Mouse (Mus musculus): Measurements from ENCODE around the gene Kif6. TPM values are rescaled to one million over a fixed set of nuclear protein-coding genes. Genes with fewer than 3 reads are reported as not detected.
A peak's percentile ranks its signal among the peaks of the same experiment; 100 is the strongest.

Gene Kif6
- total RNA-seq, 2 experiments from 2014 or later: 2.4 to 4.2 TPM

DNA sequence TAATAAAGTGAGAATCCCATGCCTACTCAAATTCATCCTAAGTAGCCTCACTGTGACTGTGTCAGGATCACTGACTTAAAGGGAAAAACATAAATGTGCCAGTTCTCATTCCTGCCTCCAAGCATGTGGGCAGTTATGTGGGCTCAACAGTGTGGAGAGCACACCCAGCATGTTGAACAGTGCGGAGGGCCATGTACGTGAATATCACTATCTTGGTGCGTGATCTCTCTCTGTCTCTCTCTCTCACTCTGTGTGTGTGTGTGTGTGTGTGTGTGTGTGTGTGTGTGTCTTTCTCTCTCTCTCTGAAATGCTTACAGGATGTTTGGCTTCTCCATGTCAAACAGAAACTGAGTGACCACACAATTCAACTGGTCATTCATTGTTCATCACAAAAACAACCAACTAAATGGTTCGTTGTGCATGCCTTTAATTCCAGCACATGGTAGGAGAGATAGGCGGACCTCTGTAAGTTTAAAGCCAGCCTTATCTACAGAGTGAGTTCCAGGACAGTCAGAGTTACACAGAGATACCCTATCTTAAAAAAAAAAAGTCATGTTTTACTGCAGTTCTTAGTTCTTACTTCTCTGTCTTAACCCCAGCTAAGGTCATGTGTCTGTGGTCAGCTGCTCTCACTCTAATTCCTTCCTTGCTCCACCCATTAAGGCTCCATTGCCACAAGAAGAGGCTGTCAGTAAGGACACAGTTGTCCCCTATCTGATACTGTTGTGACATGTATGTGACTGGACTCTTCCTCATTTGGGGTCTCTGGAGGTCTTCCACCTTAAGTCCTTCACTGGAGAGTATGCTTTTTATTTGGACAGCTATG is 266.2 kb downstream of the Kif6 start:
- DNase-seq: no peak
- intact Hi-C loops (cut with DNase I): no loop called here

DNA sequence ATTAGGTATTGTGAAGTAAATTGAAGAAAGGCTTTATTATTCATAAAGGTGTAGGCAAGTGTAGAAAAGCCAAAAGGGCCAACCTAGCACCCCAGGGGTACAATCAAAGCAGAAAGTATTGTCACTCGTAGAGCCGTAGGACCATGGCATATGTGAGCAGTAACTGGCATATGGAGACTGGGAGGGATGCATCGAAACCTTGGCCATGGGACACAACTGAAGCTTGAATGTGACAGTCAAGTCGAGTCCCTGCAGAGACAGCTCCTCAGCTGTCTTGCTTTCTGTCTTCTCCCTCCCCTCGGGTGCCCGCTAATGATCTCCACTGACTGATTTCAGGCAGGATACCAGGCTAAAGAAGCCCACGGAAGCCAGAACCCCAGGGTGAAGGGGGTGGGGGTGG is 266.9 kb downstream of the Kif6 start:
- no peak for DNase-seq
- intact Hi-C loops (cut with DNase I): no loop called here

DNA sequence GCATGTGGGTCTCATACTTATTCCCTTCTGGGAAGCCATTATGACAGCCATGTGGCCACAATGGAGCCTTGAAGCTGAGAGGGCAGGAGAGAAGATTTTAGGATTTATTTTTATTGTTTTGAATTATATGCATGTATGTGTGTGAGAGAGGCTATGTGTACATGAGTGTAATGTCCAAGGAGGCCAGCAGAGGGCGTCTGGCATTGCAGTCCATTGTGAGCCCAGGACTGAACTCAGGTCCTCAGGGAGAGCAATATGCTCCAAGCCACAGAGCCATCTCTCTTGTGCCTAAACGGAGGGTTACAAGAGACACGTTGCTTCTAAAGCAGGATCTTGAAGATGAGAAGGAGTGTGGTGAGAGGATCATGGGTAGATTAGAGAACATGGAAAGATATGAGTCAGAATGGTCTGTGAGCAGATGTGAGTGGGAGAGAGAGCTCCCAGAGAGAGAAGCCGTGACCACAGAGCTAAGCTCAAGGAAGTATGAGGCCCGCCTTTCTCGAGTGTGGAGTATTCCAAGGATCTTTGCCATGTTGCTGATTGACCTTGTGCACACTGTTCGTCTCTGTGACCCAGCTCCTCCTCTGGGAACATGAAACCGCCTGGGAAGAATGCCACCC is 268.3 kb downstream of the Kif6 start:
- intact Hi-C loops (cut with DNase I): no loop called here
- DNase-seq: no peak

DNA sequence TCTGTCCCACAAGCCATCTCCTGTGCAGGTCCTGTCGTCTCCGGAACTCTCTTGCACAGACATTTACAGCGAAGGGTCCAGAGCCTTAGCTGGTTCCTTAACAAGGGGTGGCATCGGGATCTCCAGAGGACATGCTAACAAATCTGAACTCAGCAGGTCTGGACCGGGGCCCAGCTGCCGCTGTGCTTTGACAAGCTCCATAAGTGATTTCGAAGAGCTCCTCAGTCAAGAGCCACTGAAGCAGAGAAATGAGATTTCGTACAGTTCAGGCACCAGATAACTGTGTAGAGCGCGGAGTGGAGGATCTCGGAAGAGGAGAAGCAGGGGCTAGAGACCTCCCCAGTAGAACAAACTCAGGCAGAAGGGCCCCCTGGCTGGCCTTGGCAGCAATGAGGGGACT is 270.1 kb downstream of the Kif6 start:
- intact Hi-C loops (cut with DNase I): no loop called here
- peak in 1 of 2 experiments; percentile 23 for DNase-seq

DNA sequence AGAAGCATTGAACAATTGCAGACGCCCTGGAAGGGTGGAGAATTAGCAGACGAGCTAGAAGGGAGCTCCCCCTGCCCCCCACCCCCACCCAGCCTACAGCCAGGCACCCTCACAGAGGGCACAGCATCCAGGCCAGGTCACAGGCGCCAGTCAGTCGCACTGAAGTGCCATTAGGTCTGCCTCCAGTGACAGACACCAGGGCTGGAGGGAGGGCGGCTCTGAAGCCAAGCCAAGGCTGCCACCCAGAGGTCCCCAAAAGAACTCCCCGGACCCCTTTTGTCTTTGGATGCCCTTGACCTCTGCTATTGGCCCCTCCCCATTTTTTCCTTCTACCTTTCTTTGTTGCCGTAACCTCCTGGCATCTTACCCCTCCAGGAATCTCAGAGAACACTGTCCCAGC is 274.7 kb downstream of the Kif6 start:
- no peak for DNase-seq
- intact Hi-C loops (cut with DNase I): no loop called here

DNA sequence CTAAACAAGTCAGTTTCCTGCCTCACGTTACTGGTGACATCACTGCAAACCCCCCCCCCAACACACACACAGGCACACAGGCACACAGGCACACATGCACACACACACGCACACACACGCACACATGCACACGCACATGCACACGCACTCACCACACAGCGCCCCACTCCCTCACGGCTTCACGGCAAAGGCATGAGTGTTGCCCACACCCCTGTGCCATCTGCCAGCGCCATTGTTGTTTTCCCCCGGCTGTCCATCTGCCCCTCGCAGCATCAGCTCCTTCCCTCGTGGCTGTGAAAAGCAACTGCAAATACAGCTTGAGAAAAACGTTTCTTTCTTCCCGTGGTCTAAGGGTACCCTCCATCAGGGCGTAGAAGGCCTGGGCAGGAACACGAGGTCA is 275.9 kb downstream of the Kif6 start:
- intact Hi-C loops (cut with DNase I): no loop called here
- DNase-seq: no peak

DNA sequence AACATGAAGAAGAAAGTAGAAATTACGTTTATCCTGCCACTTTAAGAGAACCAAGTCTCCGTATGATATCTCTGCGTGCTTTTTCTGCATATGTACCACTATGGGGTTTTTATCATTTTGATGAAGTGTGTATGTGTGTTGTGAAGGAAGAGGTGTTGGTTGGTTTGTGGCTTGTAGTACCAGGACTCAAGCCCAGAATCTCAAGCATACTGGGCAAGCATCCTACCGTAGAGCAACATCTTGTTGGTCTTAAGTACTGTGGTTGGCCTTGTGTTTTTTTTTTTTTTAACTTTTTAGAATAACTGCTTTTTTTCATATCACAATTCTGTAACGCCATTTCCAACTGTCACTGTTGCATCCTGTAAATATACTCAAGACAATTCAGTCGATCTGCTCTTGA is 277.5 kb downstream of the Kif6 start:
- DNase-seq: no peak
- intact Hi-C loops (cut with DNase I): no loop called here

DNA sequence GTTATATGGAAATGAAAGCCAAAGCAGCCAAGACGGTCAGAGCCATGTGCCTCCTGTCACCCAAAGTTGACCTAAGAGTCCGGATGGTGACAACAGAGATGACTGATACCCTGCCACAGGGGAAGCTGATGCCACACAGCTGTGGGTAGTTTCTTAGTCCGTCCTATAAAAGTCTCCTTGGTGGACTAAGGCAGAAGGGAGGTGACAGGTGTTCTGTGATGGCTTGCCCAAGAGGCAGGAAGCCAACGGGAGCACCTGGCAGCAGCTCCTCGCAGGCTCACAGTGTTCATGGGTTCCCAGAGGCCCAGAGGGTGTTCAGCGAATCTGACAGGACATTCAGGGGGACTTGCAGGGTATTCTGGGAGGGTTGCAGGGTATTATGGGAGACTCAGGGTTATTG is 279.5 kb downstream of the Kif6 start:
- intact Hi-C loops (cut with DNase I): no loop called here
- no peak for DNase-seq

DNA sequence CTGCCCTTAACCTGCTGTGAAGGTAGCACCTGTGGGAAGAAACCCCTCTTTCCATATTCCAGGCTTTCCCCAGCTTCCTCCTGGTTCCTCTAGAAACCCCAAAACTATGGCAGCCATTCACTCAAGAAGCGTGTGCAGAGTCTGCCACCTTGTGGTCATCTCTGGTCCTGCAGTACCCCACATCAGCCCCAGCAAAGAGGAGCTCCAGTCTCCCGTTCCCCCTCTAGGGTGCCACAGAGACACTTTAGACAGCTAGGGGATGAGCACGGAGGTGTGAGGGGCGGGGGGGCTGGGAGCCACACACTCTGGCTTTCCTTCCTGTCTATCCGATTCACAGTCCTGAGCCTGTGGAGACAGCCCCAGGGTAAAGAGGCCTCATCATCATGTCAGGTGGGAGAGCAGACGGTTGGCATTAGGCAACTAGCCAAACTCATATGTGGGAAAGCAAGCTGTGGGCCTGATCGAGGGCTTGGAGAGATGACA is 284.0 kb downstream of the Kif6 start:
- DNase-seq: peak; percentile 72 to 83
- intact Hi-C loops (cut with DNase I): loop anchor here (1.0 to 5.0 kb wide), 2 partner anchors 367 to 431 kb away; no protein-coding TSS in a partner anchor

DNA sequence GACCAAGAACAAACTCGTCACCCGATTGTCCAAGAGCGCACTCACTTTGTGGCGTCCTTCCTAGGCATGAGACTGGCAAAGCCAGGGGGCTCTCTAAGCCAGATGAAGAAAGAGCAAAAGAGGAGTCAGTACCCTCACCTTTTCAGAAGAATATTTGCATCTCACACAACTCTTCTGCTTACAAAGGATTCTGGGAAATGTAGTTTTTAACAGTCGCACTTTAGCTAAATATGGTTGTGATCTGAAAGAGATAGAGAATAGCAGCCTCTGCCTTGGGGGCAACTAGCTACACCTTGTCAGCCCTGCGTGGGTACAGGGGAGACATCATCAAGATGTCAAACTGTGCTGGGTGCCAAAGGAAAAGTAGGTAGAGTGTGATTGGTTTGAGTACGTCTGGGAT is 287.7 kb downstream of the Kif6 start:
- DNase-seq: no peak
- intact Hi-C loops (cut with DNase I): no loop called here

DNA sequence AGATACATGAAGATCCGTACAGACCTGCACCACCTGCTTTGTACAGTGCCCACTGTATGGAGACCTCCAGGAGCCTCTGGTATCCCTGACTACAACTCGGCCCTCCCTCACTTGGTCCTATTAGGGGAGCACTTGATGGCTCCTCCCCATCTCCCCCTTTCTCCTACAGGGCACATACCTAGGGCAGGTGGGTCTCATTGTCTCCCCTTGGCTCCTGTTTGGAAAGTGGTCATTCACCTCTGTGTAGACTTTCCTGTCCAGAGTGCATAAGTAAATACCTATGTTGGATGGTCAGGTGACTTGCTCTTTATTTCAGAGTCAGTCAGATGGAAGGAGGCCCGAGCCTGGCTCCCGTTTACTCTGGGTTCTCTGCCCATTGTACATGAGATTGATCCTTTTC is 308.5 kb downstream of the Kif6 start:
- intact Hi-C loops (cut with DNase I): no loop called here
- DNase-seq: no peak

DNA sequence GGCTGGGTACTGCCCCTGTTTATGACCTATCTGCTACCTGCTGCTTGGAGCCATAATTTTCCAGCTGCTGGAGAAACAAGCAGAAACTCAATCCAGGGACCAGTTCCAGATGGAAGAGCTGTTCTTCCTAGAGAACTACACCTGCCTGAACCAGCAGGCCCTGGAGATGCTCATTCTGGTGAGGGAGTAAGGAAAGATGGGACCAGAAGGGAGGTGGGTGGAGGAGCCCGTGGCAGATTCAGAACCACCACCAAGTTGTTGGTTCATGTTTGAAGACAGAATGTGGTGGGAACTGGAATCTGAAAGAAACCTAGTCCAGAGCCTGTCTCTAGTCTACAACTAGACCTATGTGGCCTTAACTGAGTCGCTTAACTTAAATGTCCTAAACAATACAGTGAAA is 312.7 kb downstream of the Kif6 start:
- intact Hi-C loops (cut with DNase I): no loop called here
- no peak for DNase-seq

DNA sequence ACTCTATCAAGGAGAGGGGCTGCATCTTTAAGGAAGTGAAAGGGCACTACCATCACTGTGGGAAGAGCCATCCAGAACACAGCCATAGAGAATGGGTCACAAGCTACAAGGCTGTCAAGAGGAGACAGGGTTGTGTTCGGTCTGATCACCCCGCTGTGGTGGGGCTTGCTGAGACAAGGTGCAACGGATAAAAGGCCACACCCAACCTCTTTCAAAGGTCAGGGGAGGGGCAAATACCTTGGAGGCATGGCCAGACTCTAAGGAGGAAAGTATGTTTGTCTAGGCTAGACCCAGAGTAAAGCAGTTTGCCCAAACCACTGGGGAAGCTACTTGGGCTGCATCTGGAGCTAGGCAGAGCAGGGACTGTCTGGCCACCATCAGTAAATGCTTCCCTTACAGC is 318.9 kb downstream of the Kif6 start:
- intact Hi-C loops (cut with DNase I): no loop called here

DNA sequence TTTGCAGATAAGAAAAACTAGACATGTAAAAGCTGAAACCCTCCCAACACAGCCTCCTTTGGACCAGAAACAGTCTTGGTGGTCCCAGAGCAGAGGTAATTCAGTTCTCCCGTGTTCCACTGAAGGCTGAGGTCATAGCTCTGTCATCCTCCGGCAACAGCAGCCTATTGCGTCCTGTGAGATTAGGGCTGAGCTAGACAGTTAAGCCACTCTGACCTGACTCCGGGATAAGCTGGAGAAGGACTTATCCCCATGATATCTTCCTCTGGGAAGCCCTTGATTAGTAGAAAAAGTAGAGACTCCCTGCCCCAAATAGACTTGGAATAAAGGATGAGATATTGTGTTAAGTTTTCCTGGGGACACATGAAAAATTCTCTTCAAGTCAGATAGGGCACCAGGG is 319.6 kb downstream of the Kif6 start:
- intact Hi-C loops (cut with DNase I): no loop called here
- DNase-seq: no peak

More for the DNA sequence above, 318.9 kb downstream of the Kif6 start:
- no peak for DNase-seq

DNA sequence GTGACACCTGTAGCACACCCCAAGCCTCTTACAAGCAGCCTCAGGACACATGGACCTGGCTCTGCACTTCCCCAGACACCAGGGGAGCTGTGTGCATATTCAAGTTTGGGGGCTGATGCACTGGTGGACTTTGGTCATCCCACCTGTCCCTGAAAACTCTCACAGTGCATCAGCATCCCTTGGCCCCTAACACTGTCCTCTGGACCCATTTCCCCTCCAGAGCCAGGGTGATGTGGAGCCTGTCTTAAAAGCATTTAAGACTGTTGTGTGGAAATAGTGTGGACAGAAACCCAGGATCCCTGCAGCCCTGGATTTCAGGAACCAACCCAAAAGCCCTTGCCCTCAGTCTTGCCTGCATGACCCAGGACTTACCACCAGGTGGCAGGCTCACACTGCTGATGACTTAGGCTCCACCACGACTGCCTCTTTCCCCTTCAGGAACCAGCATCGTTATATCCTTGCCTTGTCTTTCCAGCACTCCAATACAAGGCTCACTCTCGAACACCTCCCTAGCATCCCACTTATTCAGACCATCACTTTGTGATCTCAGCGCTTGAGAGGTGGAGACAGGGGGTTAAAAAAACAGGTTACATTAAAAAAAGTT is 320.8 kb downstream of the Kif6 start:
- intact Hi-C loops (cut with DNase I): loop anchor here (1.0 to 5.0 kb wide), 3 partner anchors 303 to 862 kb away; partner anchors contain the start of gene Dazl
- DNase-seq: peak; percentile 78 to 88

DNA sequence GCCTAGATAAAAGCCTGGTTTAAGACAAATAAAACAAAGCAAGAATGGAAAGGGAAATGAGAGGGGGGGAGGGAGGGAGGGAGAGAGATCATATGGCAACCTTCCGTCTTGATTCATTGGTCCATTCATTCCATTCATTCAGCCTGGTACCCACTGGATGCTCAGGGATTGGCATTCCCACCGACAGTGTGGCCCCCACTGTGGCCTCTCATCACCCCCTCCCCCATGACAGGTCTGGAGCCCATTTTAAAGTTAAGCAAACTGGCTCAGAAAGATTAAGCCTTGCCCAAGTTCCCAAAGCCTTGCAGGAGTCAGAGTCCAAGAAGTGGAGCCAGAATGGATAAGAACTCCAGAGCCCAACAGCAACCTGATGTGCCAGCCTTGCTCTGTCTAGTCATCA is 321.3 kb downstream of the Kif6 start:
- DNase-seq: no peak
- intact Hi-C loops (cut with DNase I): loop anchor here (5.0 kb wide), 2 partner anchors 356 to 861 kb away; partner anchors contain the start of gene Dazl

DNA sequence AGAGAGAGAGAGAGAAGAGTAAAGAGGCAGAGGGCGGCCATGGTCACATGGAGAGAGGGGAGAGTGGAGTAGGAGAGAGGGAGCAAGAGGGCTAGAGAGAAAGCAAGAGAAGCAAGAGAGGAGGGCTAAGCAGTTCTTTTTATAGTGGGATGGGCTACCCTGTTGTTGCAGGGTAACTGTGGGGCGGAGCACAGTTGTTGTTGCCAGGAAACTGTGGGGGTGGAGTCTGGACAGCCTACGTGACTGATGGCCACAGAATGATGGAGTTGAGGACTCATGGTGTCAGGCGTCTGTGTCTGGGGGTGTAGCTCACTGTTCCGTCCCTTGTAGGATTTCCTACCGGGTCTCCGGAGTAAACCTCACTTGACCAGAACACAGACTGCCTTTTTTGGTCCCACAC is 324.2 kb downstream of the Kif6 start:
- no peak for DNase-seq
- intact Hi-C loops (cut with DNase I): loop anchor here (5.0 kb wide), 2 partner anchors 353 to 858 kb away; partner anchors contain the start of gene Dazl

DNA sequence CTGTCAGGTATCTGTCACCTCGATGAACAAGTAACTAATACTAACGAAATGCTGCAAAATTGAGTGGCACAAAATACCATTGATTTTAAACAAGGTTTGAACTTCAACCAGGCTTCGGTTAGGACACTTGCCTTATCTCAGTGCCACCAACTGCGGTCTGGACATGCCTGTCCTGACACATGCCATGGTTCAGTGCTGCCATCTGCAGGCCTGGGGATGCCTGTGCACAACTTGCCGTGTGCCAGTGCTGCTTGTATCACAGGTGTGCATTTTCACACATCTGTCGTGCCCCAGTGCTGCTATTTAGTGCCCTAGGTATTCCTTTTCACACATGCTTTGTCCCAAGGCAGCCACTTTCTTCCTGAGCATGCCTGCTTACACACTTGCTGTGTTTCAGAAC is 327.7 kb downstream of the Kif6 start:
- no peak for DNase-seq
- intact Hi-C loops (cut with DNase I): no loop called here

DNA sequence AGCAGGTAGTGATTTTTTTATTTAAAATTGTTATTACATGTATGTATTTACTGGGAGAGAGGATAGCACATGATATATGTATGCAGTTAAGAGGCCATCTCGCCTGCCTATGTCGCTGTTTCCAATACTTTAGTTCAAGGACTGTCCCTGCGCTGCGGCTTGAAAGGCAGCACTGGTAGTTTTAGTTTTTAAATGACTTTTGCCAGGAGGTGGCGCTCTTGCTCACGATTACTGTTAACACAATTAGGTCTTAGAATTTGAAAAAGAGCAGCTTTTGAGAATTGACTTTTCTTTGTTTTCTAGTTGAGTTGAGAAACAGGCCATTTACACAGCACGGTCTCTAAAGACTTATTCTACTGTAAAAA is 336.5 kb downstream of the Kif6 start:
- peak; percentile 83 to 90 for DNase-seq
- intact Hi-C loops (cut with DNase I): loop anchor here (1.0 kb wide), 2 partner anchors 240 to 286 kb away; no protein-coding TSS in a partner anchor

DNA sequence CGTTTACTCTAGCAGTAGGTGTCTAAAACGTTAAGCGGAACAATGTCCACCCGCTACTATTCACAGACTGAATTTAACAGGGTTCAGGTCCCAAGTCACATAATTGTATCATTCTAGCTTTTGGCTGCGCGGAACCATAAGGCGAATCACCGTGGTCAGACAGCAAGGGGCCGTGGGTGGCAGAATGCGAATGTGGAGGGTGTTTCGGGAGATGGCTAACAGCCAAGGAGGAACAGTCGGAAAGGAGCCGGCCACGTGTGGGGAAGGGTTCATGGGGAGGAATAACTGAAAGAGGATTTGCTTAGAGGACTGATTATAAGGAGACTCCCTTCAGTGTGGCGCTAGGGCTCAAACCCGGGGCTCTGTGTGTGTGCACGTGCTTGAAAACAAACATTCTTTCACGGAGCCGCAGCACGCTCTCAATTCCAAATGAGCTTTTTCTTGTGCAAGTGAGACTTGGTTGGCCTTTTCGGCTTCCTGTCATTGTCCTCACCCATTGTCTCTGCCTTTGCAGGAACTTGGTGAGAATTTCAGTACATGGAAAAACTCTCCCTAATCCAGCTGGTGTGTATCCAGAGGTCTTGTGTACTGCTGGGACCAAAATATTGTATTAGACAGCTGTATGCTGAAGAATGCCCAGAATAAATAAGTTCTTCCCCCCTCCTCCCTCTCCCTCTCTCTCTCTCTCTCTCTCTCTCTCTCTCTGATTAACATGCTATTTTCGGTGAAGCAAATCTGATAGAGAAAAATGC is 337.1 kb downstream of the Kif6 start:
- intact Hi-C loops (cut with DNase I): loop anchor here (1.0 kb wide), 2 partner anchors 239 to 285 kb away; no protein-coding TSS in a partner anchor
- DNase-seq: peak; percentile 31 to 47

DNA sequence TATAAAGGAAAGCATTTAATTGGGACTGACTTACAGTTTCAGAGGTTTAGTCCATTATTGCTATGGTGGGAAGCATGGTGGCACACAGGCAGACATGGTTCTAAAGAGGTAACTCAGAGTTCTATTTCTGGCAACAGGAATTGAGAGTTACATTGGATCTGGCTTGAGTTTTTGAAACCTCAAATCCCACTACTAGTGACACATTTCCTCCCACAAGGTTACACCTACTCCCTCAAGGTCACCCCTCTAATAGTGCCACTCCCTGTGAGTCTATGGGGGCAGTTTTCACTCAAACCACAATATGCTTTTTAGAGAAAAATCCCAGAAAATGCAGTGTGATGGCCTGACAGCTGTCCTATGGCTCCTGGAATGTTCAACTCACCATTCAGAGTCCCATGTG is 344.1 kb downstream of the Kif6 start:
- intact Hi-C loops (cut with DNase I): no loop called here
- DNase-seq: no peak

Data from heart, postnatal 14 days (tissue).